Mouse (Mus musculus) gonadal fat pad, adult 2 months (tissue): ENCODE results near the gene Trim43b. TPM values are rescaled to one million over a fixed set of nuclear protein-coding genes. Genes with fewer than 3 reads are reported as not detected.
"Not testable (repeated sequence)": the region's sequence is repeated elsewhere in the genome, so short reads cannot be mapped to it uniquely, and the experiment has no call there.

Source experiments
- DNase-seq: peaks from one replicate; pipeline ENCODE4 v3.0.0-alpha.2; 2012; ENCODE audit warnings: low read depth
- polyA plus RNA-seq: library from polyadenylated mRNA; depleted of rRNA; stranded (reverse); fragments of >200 nt; gene quantifications from 2 replicates; pipeline ENCODE4 v1.2.3, GENCODE M21; 2012; rRNA removed

Trim43b gene
- polyA plus RNA-seq, result not detected in 2 replicates

DNA sequence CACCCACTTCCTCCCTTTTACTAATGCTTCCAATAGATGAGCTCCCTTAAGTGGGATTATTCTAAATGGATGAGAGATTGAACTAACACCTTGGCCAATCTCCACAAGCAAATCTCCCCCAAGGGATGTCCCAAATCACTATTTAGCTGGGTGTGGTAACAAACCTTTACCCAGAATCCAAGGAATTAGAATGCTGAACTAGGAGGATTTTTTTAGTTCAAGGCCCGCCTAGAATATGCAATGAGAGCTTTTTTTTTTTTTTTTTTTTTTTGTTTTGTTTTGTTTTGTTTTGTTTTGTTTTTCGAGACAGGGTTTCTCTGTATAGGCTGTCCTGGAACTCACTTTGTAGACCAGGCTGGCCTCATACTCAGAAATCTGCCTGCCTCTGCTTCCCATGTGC lies at the start of gene Trim43b:
TSS of gene Trim43b (minus strand) at position 101 of the 400 bp plus-strand sequence.
- DNase-seq, result not testable (repeated sequence)

DNA sequence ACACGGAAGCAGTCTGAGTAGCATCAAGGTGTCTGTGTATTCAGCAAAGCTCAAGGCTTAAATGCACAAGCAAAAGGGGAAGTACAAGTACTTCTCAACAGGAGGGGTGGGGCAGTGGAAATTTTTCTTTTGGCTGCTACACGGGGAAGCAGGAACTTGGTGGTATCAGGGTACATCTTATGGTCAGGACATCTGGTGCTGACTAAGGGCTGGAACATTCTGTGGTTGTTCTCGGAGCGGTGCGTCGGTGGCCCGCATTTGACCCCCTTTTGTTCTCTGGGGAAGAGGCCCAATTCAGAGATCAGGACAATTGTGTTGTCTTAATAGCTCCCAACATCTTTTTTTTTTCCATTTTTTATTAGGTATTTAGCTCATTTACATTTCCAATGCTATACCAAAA lies 11.9 kb upstream of the Trim43b start:
- DNase-seq, result not testable (repeated sequence)

DNA sequence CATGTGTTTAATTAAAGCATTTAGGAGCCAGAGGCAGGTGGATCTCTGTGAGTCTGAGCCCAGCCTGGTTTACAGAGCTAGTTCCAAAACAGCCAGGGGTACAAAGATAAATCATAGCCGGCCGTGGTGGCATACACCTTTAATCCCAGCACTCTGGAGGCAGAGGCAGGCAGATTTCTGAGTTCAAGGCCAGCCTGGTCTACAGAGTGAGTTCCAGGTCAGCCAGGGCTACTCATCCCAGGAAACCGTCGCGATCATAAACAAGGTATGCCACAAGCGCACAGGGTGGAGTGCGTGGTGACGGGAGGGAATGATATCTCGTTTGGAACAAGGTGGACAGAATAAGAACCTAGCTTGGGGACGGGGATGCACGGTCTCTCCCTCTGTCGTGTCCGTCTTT lies 5.9 kb downstream of the Trim43b start:
- DNase-seq, result not testable (repeated sequence)

DNA sequence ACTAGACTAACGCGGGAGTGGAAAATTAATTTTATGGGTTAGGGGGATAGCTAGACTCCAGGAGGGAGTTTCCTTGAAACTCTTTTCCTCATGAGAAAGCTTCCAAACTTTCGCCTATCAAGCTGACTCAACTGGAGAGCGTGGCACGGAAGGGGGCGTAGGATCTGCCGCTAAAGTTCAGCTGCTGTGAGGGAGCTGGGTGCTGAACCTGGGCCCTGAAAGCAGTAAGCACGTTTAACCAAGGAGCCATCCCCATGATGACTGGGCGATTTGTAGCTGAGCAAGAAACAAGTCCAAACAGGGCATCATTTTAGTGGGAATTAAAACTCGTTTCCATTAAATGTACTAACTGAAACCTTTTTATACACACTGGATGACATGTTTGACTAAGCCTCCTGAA lies 13.0 kb downstream of the Trim43b start:
- DNase-seq, result not testable (repeated sequence)

DNA sequence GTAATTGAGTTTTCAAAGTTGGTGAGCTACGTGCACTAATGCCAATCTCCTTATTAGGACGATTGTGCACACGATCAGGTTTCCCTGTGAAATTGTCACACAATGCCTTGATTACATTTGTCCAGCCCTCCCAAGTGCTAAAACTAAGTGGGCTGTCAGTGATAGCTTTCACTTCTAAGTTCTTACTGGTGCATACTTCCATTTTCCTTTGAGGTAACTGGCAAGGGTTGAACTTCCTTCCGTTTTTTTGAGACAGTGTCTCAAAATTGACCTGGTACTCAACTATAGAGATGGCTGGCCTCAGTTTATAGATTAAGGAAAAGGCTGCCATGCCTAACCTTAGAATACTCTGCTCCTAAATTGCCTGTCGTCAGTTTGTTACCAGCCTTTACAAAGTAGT lies 16.1 kb downstream of the Trim43b start:
- not testable (repeated sequence) for DNase-seq

DNA sequence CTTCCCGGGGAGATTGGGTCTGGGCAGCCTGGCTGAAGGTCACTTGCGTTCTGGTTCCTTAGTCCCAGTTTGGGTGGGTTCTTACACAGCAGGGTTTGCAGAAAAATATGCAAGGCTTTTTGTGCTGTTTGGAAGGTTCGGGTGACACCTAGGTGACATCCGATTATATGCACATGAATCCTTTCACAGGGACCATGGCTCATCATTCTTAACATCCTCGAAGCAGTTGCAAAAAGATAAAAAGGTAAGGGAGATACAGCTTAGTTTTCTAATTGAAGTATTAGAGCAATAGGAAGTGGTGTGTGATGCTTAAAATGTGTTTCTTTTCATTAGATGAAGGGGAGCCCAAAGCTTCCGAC lies 25.5 kb downstream of the Trim43b start:
- DNase-seq, result not testable (repeated sequence)

DNA sequence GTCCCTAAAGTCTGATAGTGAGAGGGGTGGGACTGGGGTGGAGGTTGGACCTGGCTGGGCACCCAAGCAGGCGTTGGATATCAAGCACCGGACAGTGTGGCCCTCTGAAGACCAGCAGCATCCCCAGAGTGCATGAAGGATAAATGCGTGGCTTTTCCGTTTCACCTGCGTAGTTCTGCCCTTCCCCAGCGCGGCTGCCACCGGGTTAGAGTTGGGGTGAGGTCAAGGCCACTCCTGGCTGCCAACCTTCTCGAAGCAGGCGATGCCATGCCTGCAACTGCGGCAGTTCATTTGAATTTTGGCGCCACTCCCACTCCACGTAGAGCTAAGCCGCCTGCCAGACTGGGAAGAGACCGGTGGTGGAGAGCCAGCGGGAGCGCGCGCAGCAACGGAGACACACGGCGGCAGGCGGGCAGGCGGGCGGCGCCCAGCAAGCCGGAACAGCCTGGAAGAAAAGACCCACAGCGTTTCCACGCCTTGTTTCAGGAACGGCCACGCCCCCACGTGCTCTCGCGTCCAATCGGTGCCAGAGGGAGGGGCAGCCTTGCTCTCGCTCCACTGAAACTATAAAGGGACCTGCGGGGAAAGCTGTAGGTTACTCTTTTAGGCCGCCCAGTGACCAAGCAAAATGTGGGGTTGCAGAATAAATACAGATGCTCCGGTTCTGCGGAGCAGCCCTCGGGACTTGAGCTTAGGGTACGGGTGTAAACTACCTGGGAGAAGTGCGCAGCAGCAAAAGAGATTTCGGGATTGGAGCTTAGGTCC lies 26.1 kb downstream of the Trim43b start:
- not testable (repeated sequence) for DNase-seq

Other genes starting within 250 kb of the Trim43b start
- 0.77 and 1.1 TPM in 2 replicates for gene Bcl2a1a, start 135.9 kb downstream of the Trim43b start, polyA plus RNA-seq
- 1.5 and 4.0 TPM in 2 replicates for gene Bcl2a1b, start 106.4 kb upstream of the Trim43b start, polyA plus RNA-seq
- not detected in 2 replicates for gene Gm29094, start 106.5 kb upstream of the Trim43b start, polyA plus RNA-seq
- 9.2 and 10.8 TPM in 2 replicates for gene Mthfs, start 117.8 kb upstream of the Trim43b start, polyA plus RNA-seq